Mouse (Mus musculus) forebrain, embryonic 16.5 days (tissue): Measurements from ENCODE around the gene Dand5. TPM values are rescaled to one million over a fixed set of nuclear protein-coding genes. Genes with fewer than 3 reads are reported as not detected.

Experiments used
- ATAC-seq: fragments of 200-750 bp; cut with Nextera tagmentation; 2 replicates; pipeline ENCODE4 v1.8.0; 2017; ENCODE audit warnings: mild to moderate bottlenecking, moderate library complexity
- H3K27ac ChIP-seq: fragments of 300-500 bp; sonication (generic); 2 replicates; pipeline ENCODE4 v1.5.1; 2014; ENCODE audit warnings: low read length, control low read depth
- H3K27me3 ChIP-seq: fragments of 300-500 bp; sonication (generic); replicated peaks from 2 replicates; pipeline ENCODE4 v1.6.1; 2014; ENCODE audit warnings: low read length; ENCODE audit not compliant: control insufficient read depth, insufficient read depth
- H3K36me3 ChIP-seq: fragments of 300-500 bp; sonication (generic); 2 replicates; pipeline ENCODE4 v1.6.1; 2014; ENCODE audit not compliant: control insufficient read depth, insufficient read depth
- H3K4me1 ChIP-seq: fragments of 300-500 bp; sonication (generic); replicated peaks from 2 replicates; pipeline ENCODE4 v1.6.1; 2014; ENCODE audit warnings: low read length; ENCODE audit not compliant: control insufficient read depth, insufficient read depth
- H3K4me2 ChIP-seq: fragments of 300-500 bp; sonication (generic); 2 replicates; pipeline ENCODE4 v1.6.1; 2014; ENCODE audit warnings: mild to moderate bottlenecking, low read length, control low read depth
- H3K4me3 ChIP-seq: fragments of 300-500 bp; sonication (generic); replicated peaks from 2 replicates; pipeline ENCODE4 v1.5.1; 2014; ENCODE audit warnings: mild to moderate bottlenecking, low read length, control low read depth
- H3K9ac ChIP-seq: fragments of 300-500 bp; sonication (generic); replicated peaks from 2 replicates; pipeline ENCODE4 v1.6.1; 2014; ENCODE audit warnings: low read depth, low read length, control low read depth
- H3K9me3 ChIP-seq: fragments of 300-500 bp; sonication (generic); 2 replicates; pipeline ENCODE4 v1.6.1; 2016; ENCODE audit warnings: low read length; ENCODE audit not compliant: control insufficient read depth
- WGBS: fragments of 180-500 bp; shearing (Covaris S2); extraction: QIAGEN DNeasy Blood & Tissue Kit; methylation state at CpG from one replicate; pipeline ENCODE4 v1.1.7; 2014; 5-methylcytosine and 5-hydroxymethylcytosine counted together
- polyA plus RNA-seq: library from polyadenylated mRNA; unstranded; fragments of >200 nt; fragmentation: Nextera tagmentation; extraction: Ambion mirVana; gene quantifications from 2 replicates; pipeline ENCODE4 v1.2.1, GENCODE M21; 2015

Gene Dand5
- polyA plus RNA-seq, 1 experiment from 2014 or later = 8.7 TPM

DNA sequence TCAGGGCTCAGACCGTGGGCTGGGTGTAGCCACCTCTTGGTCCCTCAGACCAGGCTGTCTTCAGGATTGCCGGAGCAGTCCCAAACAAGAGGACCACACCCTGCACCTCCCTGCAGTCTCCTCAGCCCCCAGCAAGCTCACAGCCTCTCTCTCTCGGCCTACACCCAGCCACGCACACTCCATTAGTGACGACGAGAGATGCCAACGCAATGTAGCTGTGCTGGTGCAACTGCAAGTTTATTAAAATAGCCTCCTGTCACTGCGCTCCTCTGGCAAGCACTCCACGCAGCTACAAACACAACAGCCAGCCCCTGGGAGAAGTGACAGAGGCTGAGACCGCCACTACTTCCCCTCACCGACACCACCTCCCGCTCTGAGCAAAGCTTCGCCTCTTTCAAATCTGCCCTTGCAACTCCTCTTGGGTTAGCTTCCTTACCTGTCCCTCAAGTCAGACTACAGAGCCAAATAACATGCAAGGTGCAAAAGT, 47.5 kb downstream of the Dand5 start:
- Histone ChIP-seq H3K9ac (peak overlapping the region; percentile 65), H3K4me3 (peak overlapping the region; percentile 30), H3K27ac (peak overlapping the region; percentile 99), H3K36me3 (no peaks in the 10 kb centered on the region), H3K9me3 (no peaks in the 10 kb centered on the region), H3K4me1 (peaks cover 62% of the 10 kb centered on the region), H3K27me3 (0 out of 2 replicates have a peak, but pooled peaks cover 2% of the 10 kb centered on the region), H3K4me2 (peak overlapping the region; percentile 81)
- peak; percentile 13 for ATAC-seq
- 9% methylated on average over 13 of the region's 13 CpGs for whole genome bisulfite sequencing

- Histone ChIP-seq H3K36me3 (no peaks in the 10 kb centered on the region), H3K4me2 (peak overlapping the region; percentile 81), H3K27me3 (0 out of 2 replicates have a peak, but pooled peaks cover 2% of the 10 kb centered on the region), H3K9me3 (no peaks in the 10 kb centered on the region), H3K9ac (peak overlapping the region; percentile 65), H3K4me3 (peak overlapping the region; percentile 49), H3K27ac (peak overlapping the region; percentile 99), H3K4me1 (peaks cover 57% of the 10 kb centered on the region)
- WGBS = 1% methylated on average over 10 of the region's 10 CpGs
- peak; percentile 63 for ATAC-seq
Measured at GRCm38 (mm10) chr8:84774473-84774911, 48.1 kb downstream of the Dand5 start.

GRCm38 (mm10) chr8:84773833-84774232, 48.8 kb downstream of the Dand5 start:
- Histone ChIP-seq H3K4me1 (peaks cover 52% of the 10 kb centered on the region), H3K36me3 (no peaks in the 10 kb centered on the region), H3K4me3 (peak overlapping the region; percentile 49), H3K9me3 (no peaks in the 10 kb centered on the region), H3K27ac (peak overlapping the region; percentile 99), H3K27me3 (0 out of 2 replicates have a peak, but pooled peaks cover 2% of the 10 kb centered on the region), H3K4me2 (peak overlapping the region; percentile 81), H3K9ac (peak overlapping the region; percentile 81)
- 0% methylated on average over 18 of the region's 19 CpGs for WGBS
- ATAC-seq = peak; percentile 84

DNA sequence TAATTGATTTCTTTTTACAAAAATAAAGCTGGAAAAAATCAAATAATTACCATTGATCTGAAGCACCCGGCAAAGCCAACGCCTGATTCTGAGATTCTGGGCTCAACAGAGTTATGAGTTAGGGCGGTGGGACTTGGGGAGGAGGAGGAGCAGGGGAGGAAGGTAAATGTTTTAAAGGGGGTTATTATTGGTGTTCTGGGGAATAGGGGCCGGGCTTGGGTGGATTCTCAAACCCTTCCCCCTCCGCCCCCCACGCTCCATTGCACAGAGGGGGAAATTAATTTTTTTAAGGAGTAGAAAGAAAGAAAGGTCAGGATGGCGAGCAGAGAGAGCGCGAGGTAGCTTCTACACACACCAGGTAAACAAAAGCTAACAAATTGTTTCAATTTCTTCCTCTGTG, 49.3 kb downstream of the Dand5 start:
- WGBS = 2% methylated on average over 9 of the region's 9 CpGs
- ATAC-seq = peak; percentile 44
- Histone ChIP-seq H3K4me3 (peak overlapping the region; percentile 49), H3K9ac (peak overlapping the region; percentile 81), H3K27ac (peak overlapping the region; percentile 99), H3K4me1 (peaks cover 49% of the 10 kb centered on the region), H3K4me2 (peak overlapping the region; percentile 81), H3K36me3 (no peaks in the 10 kb centered on the region), H3K9me3 (no peaks in the 10 kb centered on the region), H3K27me3 (0 out of 2 replicates have a peak, but pooled peaks cover 2% of the 10 kb centered on the region)

GRCm38 (mm10) chr8:84772628-84773027, 50.0 kb downstream of the Dand5 start:
- no peak for ATAC-seq
- Histone ChIP-seq H3K36me3 (no peaks in the 10 kb centered on the region), H3K9me3 (no peaks in the 10 kb centered on the region), H3K27me3 (0 out of 2 replicates have a peak, but pooled peaks cover 2% of the 10 kb centered on the region), H3K9ac (peak overlapping the region; percentile 81), H3K4me1 (peaks cover 49% of the 10 kb centered on the region), H3K4me3 (peak overlapping the region; percentile 49), H3K4me2 (peak overlapping the region; percentile 81), H3K27ac (peak overlapping the region; percentile 99)
- 12% methylated on average over 3 of the region's 3 CpGs for WGBS

GRCm38 (mm10) chr8:84771941-84772378, 50.7 kb downstream of the Dand5 start:
- H3K9me3 ChIP-seq = no peaks in the 10 kb centered on the region
- no peak for ATAC-seq
- peak overlapping the region; percentile 81 for H3K9ac ChIP-seq
- H3K27me3 ChIP-seq = 0 out of 2 replicates have a peak, but pooled peaks cover 2% of the 10 kb centered on the region
- WGBS = 9% methylated on average over 34 of the region's 34 CpGs
- H3K36me3 ChIP-seq = no peaks in the 10 kb centered on the region
- H3K4me2 ChIP-seq = peak overlapping the region; percentile 81
- peaks cover 53% of the 10 kb centered on the region for H3K4me1 ChIP-seq
- H3K4me3 ChIP-seq = peak overlapping the region; percentile 49
- H3K27ac ChIP-seq = peak overlapping the region; percentile 99

DNA sequence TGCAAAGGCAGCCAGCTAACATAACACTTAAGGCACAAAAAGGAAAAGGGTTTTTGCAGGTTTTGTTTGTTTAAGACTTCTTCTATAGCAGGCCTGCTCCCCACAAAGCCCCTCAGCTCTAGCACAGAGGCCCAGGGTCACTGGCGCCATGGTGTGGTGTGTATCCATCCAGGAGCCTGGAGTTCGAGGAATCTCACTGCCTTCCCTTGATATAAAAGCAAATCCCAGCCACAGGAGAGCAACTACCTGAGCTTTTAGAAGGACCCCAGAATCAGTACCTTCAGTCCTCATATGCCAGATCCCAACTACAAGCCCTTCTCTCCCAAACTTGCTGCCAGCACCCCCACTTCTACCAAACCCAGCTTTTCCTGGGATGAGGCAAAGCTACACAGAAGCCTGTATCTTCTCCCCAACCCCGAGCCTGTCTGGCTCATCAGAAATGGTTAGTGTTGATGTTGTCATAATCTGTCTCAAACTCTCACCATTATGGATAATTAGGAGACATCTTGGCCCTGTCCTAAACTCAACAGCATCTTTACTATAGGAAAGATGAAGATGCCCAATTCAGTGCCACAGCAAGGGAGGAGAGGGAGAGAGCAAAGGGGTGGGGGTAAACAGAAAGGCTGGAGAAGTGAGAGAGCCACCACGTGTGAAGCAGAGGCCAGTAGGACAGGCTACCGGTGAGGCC, 51.5 kb downstream of the Dand5 start:
- no peaks in the 10 kb centered on the region for H3K27me3 ChIP-seq
- H3K27ac ChIP-seq = peak overlapping the region; percentile 99
- H3K4me2 ChIP-seq = peak overlapping the region; percentile 81
- WGBS = 27% methylated on average over 5 of the region's 5 CpGs
- peak overlapping the region; percentile 49 for H3K4me3 ChIP-seq
- peaks cover 53% of the 10 kb centered on the region for H3K4me1 ChIP-seq
- H3K9ac ChIP-seq = peak overlapping the region; percentile 81
- no peak for ATAC-seq
- no peaks in the 10 kb centered on the region for H3K9me3 ChIP-seq
- H3K36me3 ChIP-seq = no peaks in the 10 kb centered on the region

DNA sequence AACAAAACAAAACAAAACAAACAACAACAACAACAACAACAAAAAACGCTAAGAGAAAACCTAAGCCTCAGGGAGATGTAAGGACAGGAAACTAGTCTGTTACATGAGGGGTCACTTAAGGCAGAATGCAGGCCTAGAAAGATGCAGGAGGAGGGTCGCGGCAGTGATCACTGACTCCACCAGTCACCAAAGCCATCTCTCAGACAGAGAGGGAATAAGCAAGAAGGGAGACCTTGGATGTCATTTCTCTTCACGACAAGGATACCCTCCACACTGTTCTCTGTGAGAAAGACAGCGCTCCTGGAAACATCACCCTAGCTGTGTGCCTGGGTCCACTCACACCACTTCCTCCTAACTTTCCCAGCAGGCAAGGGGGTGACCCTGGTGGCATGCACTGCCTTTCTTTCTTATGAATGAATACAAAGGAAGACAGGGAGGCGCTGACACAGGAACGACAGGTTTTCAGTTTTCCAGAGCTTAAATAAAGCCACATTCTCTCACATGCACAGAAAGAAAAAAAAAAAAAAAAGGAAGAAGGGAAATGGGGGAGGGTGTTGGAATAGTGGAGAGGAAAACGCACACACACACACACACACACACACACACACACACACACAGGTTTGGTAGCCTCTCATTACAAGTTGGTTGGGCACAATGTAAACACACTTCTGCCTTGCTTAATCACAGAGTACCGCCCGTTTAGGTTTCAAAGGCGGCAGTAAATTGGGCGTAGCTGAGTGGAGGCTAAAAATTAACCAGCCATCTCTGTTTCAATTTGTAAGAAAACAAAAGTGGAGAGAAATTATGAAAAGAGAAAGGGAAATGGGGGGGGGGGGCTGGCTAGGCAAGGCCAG, 52.3 kb downstream of the Dand5 start:
- peak overlapping the region; percentile 81 for H3K9ac ChIP-seq
- ATAC-seq = no peak
- no peaks in the 10 kb centered on the region for H3K9me3 ChIP-seq
- peak overlapping the region; percentile 99 for H3K27ac ChIP-seq
- H3K4me3 ChIP-seq = peak overlapping the region; percentile 49
- 20% methylated on average over 12 of the region's 12 CpGs for WGBS
- H3K4me2 ChIP-seq = peak overlapping the region; percentile 81
- no peaks in the 10 kb centered on the region for H3K36me3 ChIP-seq
- H3K4me1 ChIP-seq = peaks cover 53% of the 10 kb centered on the region
- no peaks in the 10 kb centered on the region for H3K27me3 ChIP-seq

DNA sequence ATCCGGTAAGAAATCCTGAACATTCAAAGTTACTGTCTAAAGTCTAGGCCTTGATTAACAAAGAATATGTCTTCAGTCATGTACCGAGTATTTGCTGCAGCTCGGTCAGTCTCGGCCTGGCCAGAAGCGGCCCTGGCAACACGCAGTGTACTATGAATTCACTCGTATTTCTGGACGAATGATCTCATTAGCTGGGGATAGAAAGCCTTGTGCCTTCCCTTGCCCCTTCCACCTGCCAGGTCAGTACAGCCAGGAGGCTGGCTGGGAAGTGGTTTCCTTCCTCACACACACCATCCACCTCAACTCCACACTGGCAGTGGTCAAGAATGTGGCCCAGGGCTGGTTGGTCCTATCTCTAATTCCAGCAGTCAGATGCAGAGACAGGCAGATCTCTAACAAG, 53.3 kb downstream of the Dand5 start:
- no peaks in the 10 kb centered on the region for H3K27me3 ChIP-seq
- no peak for ATAC-seq
- peak overlapping the region; percentile 99 for H3K27ac ChIP-seq
- H3K4me2 ChIP-seq = peak overlapping the region; percentile 81
- H3K9me3 ChIP-seq = no peaks in the 10 kb centered on the region
- WGBS = 61% methylated on average over 8 of the region's 8 CpGs
- H3K9ac ChIP-seq = peak overlapping the region; percentile 81
- peaks cover 54% of the 10 kb centered on the region for H3K4me1 ChIP-seq
- H3K4me3 ChIP-seq = peak overlapping the region; percentile 49
- no peaks in the 10 kb centered on the region for H3K36me3 ChIP-seq
